Mouse (Mus musculus): ENCODE measurements around the gene Kdelr2. TPM values are rescaled to one million over a fixed set of nuclear protein-coding genes. Genes with fewer than 3 reads are reported as not detected.
A peak's percentile ranks its signal among the peaks of the same experiment; 100 is the strongest.
"Not testable (repeated sequence)": the region's sequence is repeated elsewhere in the genome, so short reads cannot be mapped to it uniquely, and the experiment has no call there.

Gene Kdelr2
- total and polyA plus RNA-seq, 3 experiments = 80.5 to 94.4 TPM; not detected in 1

GRCm38 (mm10) chr5:143394184-143394583 is 9.5 kb upstream of the Kdelr2 start:
- Histone ChIP-seq H3K27me3 (ENCODE audit: control insufficient read depth in 1 of 2, insufficient read depth in 2 of 2, low read length in 2 of 2) (no peaks in the 10 kb centered on the region), H3K79me2 (ENCODE audit: control insufficient read depth, insufficient read depth, low read length, poor library complexity) (no peaks in the 10 kb centered on the region), H3K9ac (ENCODE audit: control insufficient read depth, low read depth, low read length, poor library complexity, severe bottlenecking) (no peak overlapping the region), H3K4me1 (ENCODE audit: control insufficient read depth in 1 of 2, insufficient read depth in 2 of 2, low read length in 2 of 2) (no peaks in the 10 kb centered on the region), H3K36me3 (ENCODE audit: control insufficient read depth in 1 of 2, insufficient read depth in 2 of 2, low read length in 2 of 2) (no peaks in the 10 kb centered on the region), H3K4me3 (ENCODE audit: control insufficient read depth in 1 of 2, insufficient read depth in 1 of 2, low read depth in 2 of 2, low read length in 2 of 2) (no peak overlapping the region), H3K9me3 (replicated peaks; ENCODE audit: insufficient read depth, low read length) (no peaks in the 10 kb centered on the region), H3K27ac (ENCODE audit: control insufficient read depth, low read depth, low read length) (no peak overlapping the region)
- TF ChIP-seq MYB (IDR thresholded peaks at IDR 0.05; ENCODE audit: low read depth, low read length) (no peak), ELF1 (IDR thresholded peaks at IDR 0.05; ENCODE audit: low read depth, low read length) (no peak), MAZ (IDR thresholded peaks at IDR 0.05; ENCODE audit: low read depth, low read length) (no peak), SMC3 (IDR thresholded peaks at IDR 0.05; ENCODE audit: low read depth, low read length) (no peak), SIN3A (IDR thresholded peaks at IDR 0.05; ENCODE audit: low read length) (no peak), NRF1 (IDR thresholded peaks at IDR 0.05; ENCODE audit: insufficient read depth, low read depth, low read length, poor library complexity, severe bottlenecking) (no peak), RAD21 (IDR thresholded peaks at IDR 0.05; ENCODE audit: low read depth, low read length) (no peak), TBP (IDR thresholded peaks at IDR 0.05; ENCODE audit: low read depth, low read length) (no peak), POLR2AphosphoS5 (IDR thresholded peaks at IDR 0.05; ENCODE audit: borderline replicate concordance, low read depth, low read length) (no peak), ZNF384 (IDR thresholded peaks at IDR 0.05; ENCODE audit: low read depth, low read length) (no peak), GABPA (IDR thresholded peaks at IDR 0.05; ENCODE audit: low read depth, low read length) (no peak), CTCF (IDR thresholded peaks at IDR 0.05 in 2 of 3, conservative IDR thresholded peaks at IDR 0.05 in 1 of 3; ENCODE audit: control insufficient read depth in 1 of 3, insufficient read depth in 1 of 3, low read depth in 2 of 3, low read length in 3 of 3, poor library complexity in 1 of 3, severe bottlenecking in 1 of 3) (peak; percentile 41 to 47 (median 45)), ZKSCAN1 (IDR thresholded peaks at IDR 0.05; ENCODE audit: low read depth, low read length) (no peak), GATA1 (IDR thresholded peaks at IDR 0.05; ENCODE audit: low read depth, low read length) (peak; percentile 26; the same call in 1 of the 2 replicates), USF1 (IDR thresholded peaks at IDR 0.05; ENCODE audit: low read depth, low read length) (no peak)
- DNase-seq (ENCODE audit: low read depth, low spot score) = peak; percentile 41

DNA sequence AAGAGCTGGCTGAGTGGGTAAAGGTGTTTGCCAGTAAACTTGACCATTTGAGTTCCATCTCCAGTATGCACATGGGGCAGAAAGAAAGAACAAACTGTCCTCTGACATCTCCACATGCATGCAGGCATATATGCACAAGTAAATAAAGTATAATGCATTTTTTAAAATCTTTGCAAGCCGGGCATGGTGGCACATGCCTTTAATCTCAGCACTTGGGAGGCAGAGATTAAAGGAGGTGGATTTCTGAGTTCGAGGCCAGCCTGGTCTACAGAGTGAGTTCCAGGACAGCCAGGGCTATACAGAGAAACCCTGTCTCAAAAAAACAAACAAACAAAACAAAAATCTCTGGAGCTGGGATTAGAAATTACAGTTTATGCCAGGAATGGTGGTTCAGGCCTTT is 8.7 kb upstream of the Kdelr2 start:
- not testable (repeated sequence) for H3K4me1 ChIP-seq (ENCODE audit: control insufficient read depth in 1 of 2, insufficient read depth in 2 of 2, low read length in 2 of 2); H3K79me2 ChIP-seq (ENCODE audit: control insufficient read depth, insufficient read depth, low read length, poor library complexity); H3K36me3 ChIP-seq (ENCODE audit: control insufficient read depth in 1 of 2, insufficient read depth in 2 of 2, low read length in 2 of 2); H3K4me3 ChIP-seq (ENCODE audit: control insufficient read depth in 1 of 2, insufficient read depth in 1 of 2, low read depth in 2 of 2, low read length in 2 of 2); DNase-seq (ENCODE audit: low read depth, low spot score); H3K9ac ChIP-seq (ENCODE audit: control insufficient read depth, low read depth, low read length, poor library complexity, severe bottlenecking); H3K27ac ChIP-seq (ENCODE audit: control insufficient read depth, low read depth, low read length); H3K9me3 ChIP-seq (replicated peaks; ENCODE audit: insufficient read depth, low read length); H3K27me3 ChIP-seq (ENCODE audit: control insufficient read depth in 1 of 2, insufficient read depth in 2 of 2, low read length in 2 of 2)

GRCm38 (mm10) chr5:143395649-143396048 is 8.0 kb upstream of the Kdelr2 start:
- H3K79me2 ChIP-seq (ENCODE audit: control insufficient read depth, insufficient read depth, low read length, poor library complexity) = no peaks in the 10 kb centered on the region
- TF ChIP-seq HCFC1 (IDR thresholded peaks at IDR 0.05; ENCODE audit: low read depth, low read length) (no peak), MAZ (IDR thresholded peaks at IDR 0.05; ENCODE audit: low read depth, low read length) (no peak), SMC3 (IDR thresholded peaks at IDR 0.05; ENCODE audit: low read depth, low read length) (peak; percentile 45), GABPA (IDR thresholded peaks at IDR 0.05; ENCODE audit: low read depth, low read length) (no peak), RAD21 (IDR thresholded peaks at IDR 0.05; ENCODE audit: low read depth, low read length) (peak; percentile 36), CTCF (IDR thresholded peaks at IDR 0.05 in 2 of 3, conservative IDR thresholded peaks at IDR 0.05 in 1 of 3; ENCODE audit: control insufficient read depth in 1 of 3, insufficient read depth in 1 of 3, low read depth in 2 of 3, low read length in 3 of 3, poor library complexity in 1 of 3, severe bottlenecking in 1 of 3) (peak; percentile 58 to 66 (median 60)), ZMIZ1 (IDR thresholded peaks at IDR 0.05; ENCODE audit: low read depth, low read length) (no peak), ZC3H11A (IDR thresholded peaks at IDR 0.05; ENCODE audit: low read depth, low read length) (peak; percentile 33; the same call in 1 of the 2 replicates)
- no peaks in the 10 kb centered on the region for H3K27me3 ChIP-seq (ENCODE audit: control insufficient read depth in 1 of 2, insufficient read depth in 2 of 2, low read length in 2 of 2)
- H3K4me1 ChIP-seq (ENCODE audit: control insufficient read depth in 1 of 2, insufficient read depth in 2 of 2, low read length in 2 of 2) = no peaks in the 10 kb centered on the region
- no peak overlapping the region for H3K9ac ChIP-seq (ENCODE audit: control insufficient read depth, low read depth, low read length, poor library complexity, severe bottlenecking)
- H3K4me3 ChIP-seq (ENCODE audit: control insufficient read depth in 1 of 2, insufficient read depth in 1 of 2, low read depth in 2 of 2, low read length in 2 of 2) = no peak overlapping the region
- H3K9me3 ChIP-seq (replicated peaks; ENCODE audit: insufficient read depth, low read length) = no peaks in the 10 kb centered on the region
- H3K27ac ChIP-seq (ENCODE audit: control insufficient read depth, low read depth, low read length) = no peak overlapping the region
- no peaks in the 10 kb centered on the region for H3K36me3 ChIP-seq (ENCODE audit: control insufficient read depth in 1 of 2, insufficient read depth in 2 of 2, low read length in 2 of 2)
- peak; percentile 61 for DNase-seq (ENCODE audit: low read depth, low spot score)

Measured in MEL (cell line).